ENCODE assay signal across 13 mouse cellular contexts in genomic region chr6:93623541-93623940, GRCm38 (mm10).
"Had no signal": no experiment of that assay in that cellular context is flagged by ENCODE, and none has a peak within 500 bp of the region (broad histone marks: within the 10 kb centered on the region; RNA-seq: fewer than 3 reads in every experiment).

No protein-coding gene starts in this region.

- H3K4me3 ChIP-seq: layer of hippocampus, adult 2 months; liver, embryonic 13.5 days; midbrain, embryonic 15.5 days had no signal

- H3K27me3 ChIP-seq: liver, embryonic 13.5 days; midbrain, embryonic 15.5 days had no signal

- H3K36me3 ChIP-seq: liver, embryonic 13.5 days; midbrain, embryonic 15.5 days had no signal

- DNase-seq: kidney, adult 9 months; kidney, postnatal 4 days; liver; liver, embryonic 13.5 days; liver, postnatal 0 days; thymus, adult 18-20 months; thymus, postnatal 25 days had no signal

- H3K4me2 ChIP-seq: liver, embryonic 13.5 days; midbrain, embryonic 15.5 days had no signal

- H3K27ac ChIP-seq: layer of hippocampus, adult 2 months; liver, embryonic 13.5 days; midbrain, embryonic 15.5 days; stomach, postnatal 0 days had no signal

- H3K9ac ChIP-seq: liver, embryonic 13.5 days; liver, postnatal 0 days; midbrain, embryonic 15.5 days had no signal

- H3K9me3 ChIP-seq: liver, embryonic 13.5 days; midbrain, embryonic 15.5 days had no signal

- ATAC-seq: hindbrain, embryonic 16.5 days; inflammation-experienced regulatory T-cells, adult 6 months; intestine, postnatal 0 days; liver, postnatal 0 days; midbrain, embryonic 15.5 days had no signal

- H3K4me1 ChIP-seq: liver, embryonic 13.5 days; midbrain, embryonic 15.5 days had no signal
